Mouse (Mus musculus) myocyte (in vitro differentiated cells): ENCODE results near the gene Pimreg.

ENCODE experiments used
- CEBPB ChIP-seq: IDR thresholded peaks from 2 replicates; pipeline ENCODE4 v1.6.1; 2011; ENCODE audit warnings: mild to moderate bottlenecking, moderate library complexity; ENCODE audit not compliant: poor library complexity, insufficient read depth, severe bottlenecking
- E2F4 ChIP-seq: IDR thresholded peaks from one replicate; pipeline ENCODE4 v1.6.1; 2011; ENCODE audit warnings: mild to moderate bottlenecking, control low read depth, moderate library complexity; ENCODE audit not compliant: insufficient read depth
- MAX ChIP-seq: IDR thresholded peaks from one replicate; pipeline ENCODE4 v1.6.1; 2011; ENCODE audit warnings: low read depth, mild to moderate bottlenecking, control low read depth
- MYOG ChIP-seq, 3 experiments: IDR thresholded peaks; one replicate each; pipeline ENCODE4 v1.6.1; 2011; ENCODE audit warnings: control low read depth in 2 of 3, low read depth in 2 of 3, mild to moderate bottlenecking in 2 of 3; ENCODE audit not compliant: insufficient read length in 2 of 3, control insufficient read depth in 1 of 3, insufficient read depth in 1 of 3
- POLR2A ChIP-seq: IDR thresholded peaks from one replicate; pipeline ENCODE4 v1.6.1; 2011; ENCODE audit warnings: low read depth, mild to moderate bottlenecking, control low read depth, moderate library complexity; ENCODE audit not compliant: insufficient read length
- POLR2AphosphoS2 ChIP-seq: IDR thresholded peaks from one replicate; pipeline ENCODE4 v1.6.1; 2011; ENCODE audit warnings: low read depth, control low read depth; ENCODE audit not compliant: insufficient read length
- REST ChIP-seq: IDR thresholded peaks from one replicate; pipeline ENCODE4 v1.6.1; 2011; ENCODE audit warnings: mild to moderate bottlenecking, control low read depth, moderate library complexity; ENCODE audit not compliant: insufficient read depth, insufficient read length
- SRF ChIP-seq: IDR thresholded peaks from one replicate; pipeline ENCODE4 v1.6.1; 2011; ENCODE audit warnings: low read depth; ENCODE audit not compliant: control insufficient read depth, insufficient read length

DNA sequence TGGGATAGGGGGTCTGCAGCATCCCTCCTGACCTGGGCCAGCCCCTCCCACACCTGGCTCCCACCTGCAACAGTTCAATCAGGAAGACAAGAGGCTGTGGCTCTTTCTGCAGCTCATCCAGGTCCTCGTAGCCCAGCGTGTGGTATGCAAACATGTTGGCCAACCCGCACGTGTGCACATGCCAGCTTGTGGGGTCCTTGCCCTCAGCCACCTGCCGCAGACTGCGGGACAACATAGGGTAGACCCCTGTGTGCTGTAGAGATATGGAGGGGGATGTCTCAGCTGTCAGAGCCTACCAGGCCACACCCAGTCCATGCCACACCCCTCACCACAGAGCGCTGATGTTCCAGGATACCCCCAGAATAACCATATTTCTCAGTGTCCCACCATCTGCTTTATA, 10.5 kb upstream of the Pimreg start:
- TF ChIP-seq POLR2A (no peak), REST (no peak), SRF (no peak), CEBPB (no peak), MYOG (IDR thresholded peaks at IDR 0.05; ENCODE audit: control insufficient read depth in 1 of 3, insufficient read depth in 1 of 3, insufficient read length in 2 of 3, low read depth in 2 of 3) (peak in 2 of 3 experiments; percentile 67 to 76), E2F4 (no peak), MAX (no peak), POLR2AphosphoS2 (no peak)
